Mouse (Mus musculus) cortical plate, adult 2 months (tissue): Measurements from ENCODE around the gene Arnt2.

Experiments used
- CTCF ChIP-seq: fragments of 200-500 bp; IDR thresholded peaks from 2 replicates; pipeline ENCODE4 v1.5.1; 2011; ENCODE audit warnings: mild to moderate bottlenecking, control low read depth, low read length; ENCODE audit not compliant: insufficient read depth; ENCODE audit errors: extremely low read depth
- POLR2A ChIP-seq: fragments of 200-500 bp; IDR thresholded peaks from 2 replicates; pipeline ENCODE4 v1.6.1; 2011; ENCODE audit warnings: mild to moderate bottlenecking, low read length, control low read depth; ENCODE audit not compliant: insufficient read depth; ENCODE audit errors: extremely low read depth

DNA sequence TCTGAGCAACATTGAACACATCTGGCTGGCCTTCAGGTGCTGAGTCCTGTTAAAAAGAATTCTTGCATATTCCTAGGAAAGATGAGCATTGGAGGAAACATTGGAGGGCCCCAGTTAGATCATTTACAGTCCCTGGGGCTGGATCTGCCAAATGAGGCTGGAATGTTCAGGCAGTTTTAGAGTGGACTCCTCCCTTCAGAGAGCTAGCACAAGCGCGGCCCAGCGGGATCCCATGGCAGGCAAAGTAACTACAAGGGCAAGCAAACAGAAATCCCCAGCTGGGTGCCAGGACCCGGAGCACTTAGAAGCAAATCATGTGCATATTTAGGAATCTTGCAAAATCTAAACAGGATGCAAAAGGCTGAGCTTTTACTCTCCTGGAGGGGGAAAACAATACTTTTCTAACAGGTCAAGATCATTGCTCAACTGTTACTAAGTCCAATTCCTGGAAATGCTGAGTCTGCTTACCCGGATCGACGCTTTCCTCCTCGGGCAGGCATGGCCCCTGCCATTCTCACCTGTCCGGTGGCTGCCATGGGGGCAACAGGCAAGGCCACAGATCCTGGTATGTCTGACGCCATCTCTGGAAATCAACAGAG is 48.8 kb downstream of the Arnt2 start:
- no peak for TF ChIP-seq CTCF
- TF ChIP-seq POLR2A: no peak
